Mouse (Mus musculus) heart, embryonic 16.5 days (tissue): ENCODE data around the gene 1700088E04Rik. TPM values are rescaled to one million over a fixed set of nuclear protein-coding genes. Genes with fewer than 3 reads are reported as not detected.

ENCODE experiments used
- ATAC-seq: fragments of 200-750 bp; cut with Nextera tagmentation; replicated peaks from 2 replicates; pipeline ENCODE4 v1.8.0; 2017; ENCODE audit warnings: moderate number of reproducible peaks; ENCODE audit not compliant: insufficient read depth, low FRiP score; ENCODE audit errors: extremely low read depth
- H3K27ac ChIP-seq: fragments of 300-500 bp; sonication (generic); 2 replicates; pipeline ENCODE4 v1.5.1; 2014; ENCODE audit warnings: mild to moderate bottlenecking, low read length, control low read depth, moderate library complexity
- H3K27me3 ChIP-seq: fragments of 300-500 bp; sonication (generic); 2 replicates; pipeline ENCODE4 v1.6.1; 2014; ENCODE audit warnings: low read length, mixed read lengths; ENCODE audit not compliant: control insufficient read depth, insufficient read depth
- H3K36me3 ChIP-seq: fragments of 300-500 bp; sonication (generic); 2 replicates; pipeline ENCODE4 v1.6.1; 2014; ENCODE audit not compliant: control insufficient read depth, insufficient read depth
- H3K4me1 ChIP-seq: fragments of 300-500 bp; sonication (generic); 2 replicates; pipeline ENCODE4 v1.6.1; 2014; ENCODE audit warnings: low read length, mixed read lengths; ENCODE audit not compliant: control insufficient read depth, insufficient read depth
- H3K4me2 ChIP-seq: fragments of 300-500 bp; sonication (generic); 2 replicates; pipeline ENCODE4 v1.6.1; 2014; ENCODE audit warnings: low read depth, mild to moderate bottlenecking, control low read depth, low read length
- H3K4me3 ChIP-seq: fragments of 300-500 bp; sonication (generic); 2 replicates; pipeline ENCODE4 v1.5.1; 2014; ENCODE audit warnings: mild to moderate bottlenecking, control low read depth, low read length
- H3K9ac ChIP-seq: fragments of 300-500 bp; sonication (generic); 2 replicates; pipeline ENCODE4 v1.6.1; 2014; ENCODE audit warnings: low read length, control low read depth
- H3K9me3 ChIP-seq: fragments of 300-500 bp; sonication (generic); replicated peaks from 2 replicates; pipeline ENCODE4 v1.6.1; 2016; ENCODE audit warnings: low read length; ENCODE audit not compliant: control insufficient read depth
- WGBS: fragments of 180-500 bp; shearing (Covaris S2); extraction: QIAGEN DNeasy Blood & Tissue Kit; methylation state at CpG from one replicate; pipeline ENCODE4 v1.1.7; 2014; 5-methylcytosine and 5-hydroxymethylcytosine counted together
- polyA plus RNA-seq: library from polyadenylated mRNA; unstranded; fragments of >200 nt; fragmentation: Nextera tagmentation; extraction: Ambion mirVana; gene quantifications from 2 replicates; pipeline ENCODE4 v1.2.1, GENCODE M21; 2015

1700088E04Rik gene
- polyA plus RNA-seq, 1 experiment from 2014 or later: 11.0 TPM

DNA sequence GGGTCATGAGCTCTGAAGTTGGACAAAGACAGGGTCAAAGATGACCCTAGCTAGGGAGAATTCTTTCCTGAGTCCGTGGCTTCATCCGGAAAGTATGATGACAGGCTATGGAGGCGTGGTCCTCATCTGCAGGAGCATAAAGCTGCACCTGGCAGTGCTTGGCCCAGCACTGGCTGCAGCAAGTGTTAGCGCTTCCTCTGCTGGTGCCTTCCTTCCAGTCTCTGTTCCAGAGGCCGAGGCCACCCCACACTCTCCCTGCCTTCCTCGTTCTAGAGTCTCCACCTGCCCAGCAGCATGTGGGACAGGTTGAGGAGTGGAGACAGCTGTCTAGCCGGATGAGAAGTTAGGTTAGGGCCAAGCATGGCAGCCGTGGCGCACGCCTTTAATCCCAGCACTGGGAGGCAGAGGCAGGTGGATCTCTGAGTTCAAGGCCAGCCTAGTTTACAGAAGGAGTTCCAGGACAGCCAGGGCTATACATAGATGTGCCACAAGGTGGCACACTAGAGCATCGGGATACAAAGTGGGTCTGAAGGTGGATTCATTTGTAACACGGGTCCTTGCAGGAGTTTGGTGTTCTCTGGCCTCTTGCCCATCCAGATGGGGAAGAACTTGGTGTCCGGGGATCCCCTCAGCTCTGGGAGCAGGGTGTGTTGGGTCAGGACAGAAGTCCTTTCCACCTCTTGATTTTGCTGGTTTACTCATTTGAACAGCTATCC is 14.7 kb downstream of the 1700088E04Rik start:
- Histone ChIP-seq H3K36me3 (peaks cover 66% of the 10 kb centered on the region), H3K27ac (no peak overlapping the region), H3K4me2 (no peak overlapping the region), H3K4me3 (no peak overlapping the region), H3K4me1 (peaks cover 36% of the 10 kb centered on the region), H3K27me3 (no peaks in the 10 kb centered on the region), H3K9me3 (peaks cover 5% of the 10 kb centered on the region), H3K9ac (no peak overlapping the region)
- no peak for ATAC-seq
- WGBS: 82% methylated on average over 13 of the region's 13 CpGs

DNA sequence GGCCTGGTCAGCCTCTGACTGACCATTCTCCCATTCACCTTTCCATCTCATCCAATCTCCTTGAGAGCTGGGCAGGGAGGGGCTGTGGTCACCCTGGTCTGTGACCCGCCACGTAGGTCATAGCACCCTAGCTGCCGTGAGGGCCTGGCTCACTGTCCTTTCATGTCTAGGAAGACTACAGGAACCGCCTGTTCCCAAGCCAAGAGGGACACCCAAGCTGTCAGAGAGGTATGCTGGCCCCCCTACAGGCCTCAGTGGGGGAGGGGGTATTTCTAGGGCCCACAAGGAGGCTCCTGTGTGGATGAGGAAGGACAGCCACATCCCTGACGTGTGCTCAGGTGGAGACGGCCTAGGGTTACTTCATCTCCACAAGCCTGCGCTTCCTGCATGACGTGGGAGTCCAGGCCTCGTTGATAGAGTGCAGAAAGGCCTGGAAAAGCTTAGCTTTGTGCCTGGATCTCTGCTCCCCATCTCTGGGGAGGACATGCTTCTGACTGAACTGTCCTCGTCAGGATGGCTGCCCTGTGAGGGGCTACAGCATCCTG is 16.6 kb downstream of the 1700088E04Rik start:
- Histone ChIP-seq H3K27me3 (no peaks in the 10 kb centered on the region), H3K4me2 (0 out of 2 replicates have a peak overlapping the region, but pooled peaks have one; percentile 1), H3K27ac (peak overlapping the region; percentile 95), H3K9me3 (peaks cover 5% of the 10 kb centered on the region), H3K4me3 (no peak overlapping the region), H3K36me3 (peaks cover 61% of the 10 kb centered on the region), H3K9ac (peak overlapping the region; percentile 62), H3K4me1 (peaks cover 24% of the 10 kb centered on the region)
- no peak for ATAC-seq
- 70% methylated on average over 10 of the region's 10 CpGs for WGBS

DNA sequence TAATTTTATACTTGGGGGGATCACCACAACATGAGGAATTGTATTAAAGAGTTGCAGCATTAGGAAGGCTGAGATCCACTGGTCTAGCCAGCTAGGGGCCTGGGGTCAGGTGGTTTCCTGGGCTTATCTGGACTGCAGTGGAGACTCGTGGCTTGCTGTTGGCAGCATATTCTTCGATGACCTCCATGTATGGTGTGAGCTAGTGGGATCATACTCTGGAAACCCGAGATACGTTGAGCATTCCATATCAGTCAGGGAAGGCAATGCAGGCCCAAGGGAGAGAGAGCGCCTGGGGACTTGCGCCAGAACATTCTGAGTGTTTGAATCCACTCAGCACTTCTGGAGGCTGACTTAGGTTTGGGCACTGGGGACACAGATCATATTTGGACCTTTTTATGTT is 17.3 kb downstream of the 1700088E04Rik start:
- WGBS: 36% methylated on average over 6 of the region's 6 CpGs
- peak; percentile 92 for ATAC-seq
- Histone ChIP-seq H3K27ac (peak overlapping the region; percentile 95), H3K4me1 (peaks cover 24% of the 10 kb centered on the region), H3K9me3 (peaks cover 5% of the 10 kb centered on the region), H3K4me2 (0 out of 2 replicates have a peak overlapping the region, but pooled peaks have one; percentile 1), H3K4me3 (no peak overlapping the region), H3K27me3 (no peaks in the 10 kb centered on the region), H3K9ac (peak overlapping the region; percentile 62), H3K36me3 (peaks cover 62% of the 10 kb centered on the region)

DNA sequence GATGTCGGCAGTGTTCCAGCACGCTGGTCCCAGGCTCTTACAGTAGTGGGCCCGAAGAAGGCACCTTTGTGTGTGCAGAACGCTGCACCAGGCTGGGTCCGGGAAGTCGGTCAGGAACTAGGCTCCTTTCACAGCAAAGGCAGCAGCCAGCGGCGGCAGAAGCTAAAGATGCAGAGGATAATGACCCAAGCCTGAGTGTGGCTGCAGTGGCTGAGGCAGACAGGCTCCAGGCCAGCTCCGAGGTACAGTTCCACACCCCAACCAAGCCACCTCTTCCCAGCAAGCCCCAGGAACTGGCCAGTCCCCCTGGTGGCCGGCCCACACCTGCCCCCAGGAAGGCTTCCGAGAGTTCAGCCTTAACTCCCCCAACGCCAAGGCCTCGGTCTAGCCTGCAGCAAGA is 18.5 kb downstream of the 1700088E04Rik start:
- H3K27me3 ChIP-seq: no peaks in the 10 kb centered on the region
- no peak overlapping the region for H3K4me2 ChIP-seq
- H3K4me1 ChIP-seq: peaks cover 24% of the 10 kb centered on the region
- peak overlapping the region; percentile 13 for H3K9ac ChIP-seq
- ATAC-seq: no peak
- peaks cover 60% of the 10 kb centered on the region for H3K36me3 ChIP-seq
- WGBS: 84% methylated on average over 13 of the region's 13 CpGs
- H3K27ac ChIP-seq: peak overlapping the region; percentile 95
- no peaks in the 10 kb centered on the region for H3K9me3 ChIP-seq
- no peak overlapping the region for H3K4me3 ChIP-seq

DNA sequence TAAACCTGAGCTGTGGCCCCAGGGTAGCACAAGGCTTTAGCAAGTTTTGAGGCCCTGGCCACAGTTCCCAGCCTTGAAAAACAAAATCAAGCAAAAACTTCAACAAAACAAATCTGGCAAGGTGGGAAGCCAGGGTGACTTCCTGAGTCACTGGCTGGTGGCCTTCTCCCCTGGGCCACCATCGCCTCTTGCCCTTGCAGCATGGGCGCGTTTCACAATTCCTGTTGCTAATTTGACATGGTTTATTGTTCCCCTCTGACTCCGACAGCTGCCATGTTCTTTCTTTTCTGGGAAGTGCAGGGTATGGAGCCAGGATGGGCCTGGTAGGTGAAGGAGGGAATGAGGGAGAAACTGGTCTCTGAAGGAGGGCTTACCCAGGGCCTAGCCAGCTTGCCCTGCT is 18.9 kb downstream of the 1700088E04Rik start:
- Histone ChIP-seq H3K9ac (no peak overlapping the region; the same call in 1 of the 2 replicates), H3K27ac (peak overlapping the region; percentile 95)

DNA sequence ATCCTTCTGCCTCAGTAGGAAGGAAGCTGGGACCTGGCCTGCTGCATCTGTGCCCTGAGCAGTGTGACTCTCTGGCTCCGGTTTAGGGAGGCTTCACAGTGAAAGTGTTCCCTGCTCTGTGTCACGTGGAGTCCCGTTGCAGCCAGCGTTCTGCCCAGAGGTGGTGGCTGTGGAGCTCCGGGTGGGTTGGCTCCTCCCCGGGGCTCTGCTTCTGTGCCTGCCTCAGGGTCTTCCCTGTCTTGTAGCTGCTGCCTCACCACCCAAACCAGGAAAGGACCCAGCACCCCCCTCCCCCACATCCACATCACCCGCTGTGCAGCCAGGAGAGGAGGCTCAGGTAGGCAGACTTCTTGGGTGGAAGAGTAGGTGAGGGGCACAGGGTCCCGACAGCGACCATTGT is 21.6 kb downstream of the 1700088E04Rik start:
- H3K4me1 ChIP-seq: peaks cover 17% of the 10 kb centered on the region
- WGBS: 63% methylated on average over 9 of the region's 9 CpGs
- H3K4me2 ChIP-seq: no peak overlapping the region
- H3K27ac ChIP-seq: no peak overlapping the region
- peaks cover 55% of the 10 kb centered on the region for H3K36me3 ChIP-seq
- H3K9me3 ChIP-seq: no peaks in the 10 kb centered on the region
- no peak overlapping the region for H3K9ac ChIP-seq
- ATAC-seq: no peak
- no peaks in the 10 kb centered on the region for H3K27me3 ChIP-seq
- no peak overlapping the region for H3K4me3 ChIP-seq

More for the DNA sequence above, 18.9 kb downstream of the 1700088E04Rik start:
- ATAC-seq: no peak
- Histone ChIP-seq H3K4me2 (no peak overlapping the region), H3K27me3 (no peaks in the 10 kb centered on the region), H3K36me3 (peaks cover 56% of the 10 kb centered on the region), H3K4me3 (no peak overlapping the region), H3K4me1 (peaks cover 24% of the 10 kb centered on the region), H3K9me3 (no peaks in the 10 kb centered on the region)
- 90% methylated on average over 4 of the region's 4 CpGs for WGBS

DNA sequence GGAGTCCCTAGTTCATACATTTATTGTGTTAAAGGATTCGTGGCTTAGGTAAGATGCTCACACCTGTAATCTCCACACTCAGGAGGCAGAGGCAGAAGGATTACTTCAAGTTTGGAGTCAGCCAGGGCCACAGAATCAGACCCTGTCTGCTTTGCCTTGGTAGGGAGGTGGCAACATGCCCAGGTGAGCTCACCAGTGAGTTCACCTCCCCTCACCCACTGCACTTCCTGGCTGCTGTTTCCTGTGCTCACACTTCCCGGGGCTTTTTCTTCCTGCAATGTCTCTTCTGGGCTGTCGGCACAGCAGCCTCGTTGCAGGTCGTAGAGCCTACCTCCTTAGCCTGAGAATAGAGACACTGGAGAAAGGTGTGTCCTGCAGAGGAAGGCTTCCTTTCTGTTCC is 25.8 kb downstream of the 1700088E04Rik start:
- peaks cover 39% of the 10 kb centered on the region for H3K36me3 ChIP-seq
- no peak overlapping the region for H3K9ac ChIP-seq
- H3K27me3 ChIP-seq: no peaks in the 10 kb centered on the region
- H3K4me2 ChIP-seq: no peak overlapping the region
- H3K4me3 ChIP-seq: no peak overlapping the region
- ATAC-seq: no peak
- WGBS: 55% methylated on average over 5 of the region's 5 CpGs
- H3K4me1 ChIP-seq: peaks cover 14% of the 10 kb centered on the region
- H3K27ac ChIP-seq: no peak overlapping the region
- H3K9me3 ChIP-seq: no peaks in the 10 kb centered on the region

DNA sequence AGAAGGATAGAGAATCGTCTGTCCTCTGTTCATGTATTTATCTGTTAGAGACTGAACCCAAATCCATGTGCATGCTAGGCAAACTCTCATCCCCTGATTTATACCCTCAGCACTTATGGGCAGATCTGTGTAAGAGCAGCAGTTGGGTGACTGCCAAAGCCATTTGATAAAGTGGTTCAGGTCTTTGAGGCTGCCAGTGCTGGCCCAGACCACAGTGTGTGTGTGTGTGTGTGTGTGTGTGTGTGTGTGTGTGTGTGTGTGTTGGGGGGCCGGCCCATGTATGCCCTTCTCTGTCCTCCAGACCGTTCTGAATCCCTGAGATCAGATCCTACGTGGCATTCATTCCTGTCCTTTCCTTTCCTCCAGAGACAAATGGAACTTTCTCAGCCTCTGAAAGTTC is 29.3 kb downstream of the 1700088E04Rik start:
- Histone ChIP-seq H3K36me3 (peaks cover 25% of the 10 kb centered on the region), H3K4me1 (peaks cover 27% of the 10 kb centered on the region), H3K9me3 (no peaks in the 10 kb centered on the region), H3K27ac (peak overlapping the region; percentile 98), H3K4me2 (peak overlapping the region; percentile 72), H3K27me3 (no peaks in the 10 kb centered on the region), H3K9ac (peak overlapping the region; percentile 99), H3K4me3 (peak overlapping the region; percentile 33)
- 22% methylated on average over 4 of the region's 4 CpGs for WGBS
- ATAC-seq: peak; percentile 56

DNA sequence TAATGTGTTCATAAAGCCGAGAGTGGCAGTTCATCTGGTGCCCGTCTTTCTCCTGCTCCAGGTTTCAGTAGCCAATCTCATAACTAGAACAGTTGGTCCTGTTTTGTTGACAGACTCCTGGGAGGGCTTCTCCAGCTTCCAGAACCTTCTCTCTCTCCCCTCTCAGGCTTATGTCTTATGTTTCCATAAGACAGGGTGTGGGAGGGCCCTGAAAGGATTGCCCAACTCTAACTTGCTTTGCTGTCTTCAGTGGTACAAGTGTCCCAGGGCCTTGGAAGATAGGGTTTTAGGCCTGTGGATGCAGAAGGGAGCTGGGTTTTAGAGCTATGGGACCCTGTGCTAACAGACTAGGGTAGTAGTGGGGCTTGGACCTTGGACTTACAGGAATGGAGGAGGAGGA is 30.5 kb downstream of the 1700088E04Rik start:
- H3K9me3 ChIP-seq: no peaks in the 10 kb centered on the region
- H3K27me3 ChIP-seq: no peaks in the 10 kb centered on the region
- peak overlapping the region; percentile 99 for H3K9ac ChIP-seq
- 40% methylated on average over 2 of the region's 2 CpGs for WGBS
- H3K4me2 ChIP-seq: peak overlapping the region; percentile 72
- ATAC-seq: no peak
- peaks cover 13% of the 10 kb centered on the region for H3K36me3 ChIP-seq
- H3K4me1 ChIP-seq: peaks cover 27% of the 10 kb centered on the region
- H3K27ac ChIP-seq: peak overlapping the region; percentile 98
- H3K4me3 ChIP-seq: peak overlapping the region; percentile 95
